Mouse (Mus musculus): ENCODE data around the gene Mttp. TPM values are rescaled to one million over a fixed set of nuclear protein-coding genes. Genes with fewer than 3 reads are reported as not detected.

The Mttp gene
- polyA plus RNA-seq, 1 experiment from 2014 or later, result 10.3 TPM

GRCm38 (mm10) chr3:138105056-138105455 is 39.7 kb downstream of the Mttp start:
- Histone ChIP-seq H3K4me2 (replicated peaks) (no peak overlapping the region), H3K36me3 (no peaks in the 10 kb centered on the region), H3K9ac (replicated peaks) (no peak overlapping the region), H3K4me3 (replicated peaks) (no peak overlapping the region), H3K27me3 (no peaks in the 10 kb centered on the region), H3K4me1 (replicated peaks) (no peaks in the 10 kb centered on the region), H3K27ac (no peak overlapping the region), H3K9me3 (no peaks in the 10 kb centered on the region)
- ATAC-seq, result no peak
- WGBS, result 69% methylated on average over 5 of the region's 5 CpGs

DNA sequence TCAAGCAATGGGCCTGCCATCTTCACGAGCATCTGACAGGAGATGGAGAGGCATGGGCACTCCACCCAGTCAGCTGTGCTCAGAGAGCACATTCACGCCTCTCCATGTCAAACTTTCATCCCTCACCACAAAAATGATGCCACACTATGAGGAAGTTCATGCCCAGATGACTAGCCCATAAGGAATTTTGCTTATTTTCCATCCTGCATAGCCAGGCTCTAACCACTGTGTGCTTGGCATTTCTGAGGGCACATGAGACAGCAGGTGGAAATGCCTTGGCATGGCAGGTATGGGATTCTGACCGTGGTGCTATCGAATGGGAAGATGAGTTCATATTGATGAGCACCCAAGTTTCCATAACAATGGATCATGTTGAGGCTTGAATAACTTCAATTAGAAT is 41.1 kb downstream of the Mttp start:
- no peak for ATAC-seq
- H3K27ac ChIP-seq, result no peak overlapping the region
- H3K9me3 ChIP-seq, result no peaks in the 10 kb centered on the region
- H3K9ac ChIP-seq (replicated peaks), result no peak overlapping the region
- 93% methylated on average over 4 of the region's 4 CpGs for WGBS
- H3K27me3 ChIP-seq, result no peaks in the 10 kb centered on the region
- H3K36me3 ChIP-seq, result no peaks in the 10 kb centered on the region
- no peak overlapping the region for H3K4me2 ChIP-seq (replicated peaks)
- no peaks in the 10 kb centered on the region for H3K4me1 ChIP-seq (replicated peaks)
- no peak overlapping the region for H3K4me3 ChIP-seq (replicated peaks)

DNA sequence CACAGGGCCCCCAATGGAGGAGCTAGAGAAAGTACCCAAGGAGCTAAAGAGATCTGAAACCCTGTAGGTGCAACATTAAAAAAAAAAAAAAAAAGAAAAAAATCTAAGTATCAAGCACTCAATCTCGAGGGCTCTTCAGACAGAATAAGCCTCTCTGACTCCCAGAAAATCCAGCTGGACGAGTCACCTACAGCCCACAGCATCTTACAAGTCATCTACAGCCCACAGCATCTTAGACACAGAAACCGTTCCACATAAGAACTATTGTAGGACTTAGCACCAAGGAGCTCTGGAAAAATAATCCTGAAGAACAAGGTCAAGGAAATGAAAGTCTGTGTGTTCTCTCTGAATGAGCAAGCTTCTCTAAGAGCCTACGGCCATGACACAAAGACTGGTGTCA is 42.8 kb downstream of the Mttp start:
- Histone ChIP-seq H3K9ac (replicated peaks) (no peak overlapping the region), H3K9me3 (no peaks in the 10 kb centered on the region), H3K27me3 (no peaks in the 10 kb centered on the region), H3K27ac (no peak overlapping the region), H3K4me1 (replicated peaks) (peaks cover 8% of the 10 kb centered on the region), H3K4me2 (replicated peaks) (no peak overlapping the region), H3K4me3 (replicated peaks) (no peak overlapping the region), H3K36me3 (no peaks in the 10 kb centered on the region)
- no peak for ATAC-seq
- 83% methylated on average over 4 of the region's 4 CpGs for WGBS

DNA sequence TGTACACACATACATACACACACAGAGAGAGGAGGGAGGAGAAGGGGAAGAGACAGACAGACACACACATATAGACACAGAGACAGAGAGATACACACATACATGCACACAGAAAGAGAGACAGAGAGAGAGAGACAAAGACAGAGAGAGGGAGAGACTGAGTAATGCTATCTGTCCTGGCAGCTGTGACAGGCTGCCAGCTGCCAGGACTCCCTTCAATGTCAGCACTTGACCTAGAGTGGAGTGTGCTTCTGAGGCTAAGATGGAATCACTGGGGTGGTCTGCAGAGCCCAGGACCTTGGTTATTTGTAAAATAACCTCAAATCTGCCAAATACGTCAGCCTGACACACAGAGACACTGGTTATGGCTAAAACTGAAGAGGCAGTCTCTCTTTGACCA is 47.0 kb downstream of the Mttp start:
- H3K9ac ChIP-seq (replicated peaks), result no peak overlapping the region
- H3K4me3 ChIP-seq (replicated peaks), result no peak overlapping the region
- no peak overlapping the region for H3K4me2 ChIP-seq (replicated peaks)
- H3K36me3 ChIP-seq, result peaks cover 6% of the 10 kb centered on the region; the same call in 1 of the 2 replicates
- no peak for ATAC-seq
- H3K4me1 ChIP-seq (replicated peaks), result peaks cover 8% of the 10 kb centered on the region
- H3K27ac ChIP-seq, result no peak overlapping the region
- no peaks in the 10 kb centered on the region for H3K27me3 ChIP-seq
- no peaks in the 10 kb centered on the region for H3K9me3 ChIP-seq
- WGBS, result 61% methylated on average over 1 of the region's 1 CpGs

- no peak overlapping the region for H3K4me3 ChIP-seq (replicated peaks)
- H3K27ac ChIP-seq, result no peak overlapping the region
- H3K9me3 ChIP-seq, result no peaks in the 10 kb centered on the region
- no peak overlapping the region for H3K4me2 ChIP-seq (replicated peaks)
- H3K4me1 ChIP-seq (replicated peaks), result peaks cover 8% of the 10 kb centered on the region
- WGBS, result 87% methylated on average over 19 of the region's 19 CpGs
- H3K27me3 ChIP-seq, result no peaks in the 10 kb centered on the region
- H3K36me3 ChIP-seq, result peaks cover 6% of the 10 kb centered on the region; the same call in 1 of the 2 replicates
- H3K9ac ChIP-seq (replicated peaks), result no peak overlapping the region
- ATAC-seq, result peak; percentile 22; the same call in 1 of the 2 replicates
These were observed 48.3 kb downstream of the Mttp start for GRCm38 (mm10) chr3:138096263-138097028.

GRCm38 (mm10) chr3:138095718-138096117 is 49.0 kb downstream of the Mttp start:
- no peaks in the 10 kb centered on the region for H3K27me3 ChIP-seq
- WGBS, result 77% methylated on average over 10 of the region's 10 CpGs
- H3K9me3 ChIP-seq, result no peaks in the 10 kb centered on the region
- H3K4me2 ChIP-seq (replicated peaks), result no peak overlapping the region
- ATAC-seq, result peak; percentile 66
- H3K27ac ChIP-seq, result no peak overlapping the region
- peaks cover 6% of the 10 kb centered on the region; the same call in 1 of the 2 replicates for H3K36me3 ChIP-seq
- no peak overlapping the region for H3K9ac ChIP-seq (replicated peaks)
- H3K4me1 ChIP-seq (replicated peaks), result peaks cover 8% of the 10 kb centered on the region
- no peak overlapping the region for H3K4me3 ChIP-seq (replicated peaks)

GRCm38 (mm10) chr3:138095301-138095700 is 49.5 kb downstream of the Mttp start:
- Histone ChIP-seq H3K27me3 (no peaks in the 10 kb centered on the region), H3K4me2 (replicated peaks) (no peak overlapping the region), H3K36me3 (peaks cover 6% of the 10 kb centered on the region; the same call in 1 of the 2 replicates), H3K9ac (replicated peaks) (no peak overlapping the region), H3K4me3 (replicated peaks) (no peak overlapping the region), H3K9me3 (no peaks in the 10 kb centered on the region), H3K27ac (no peak overlapping the region), H3K4me1 (replicated peaks) (peaks cover 8% of the 10 kb centered on the region)
- ATAC-seq, result no peak
- 85% methylated on average over 3 of the region's 3 CpGs for WGBS

DNA sequence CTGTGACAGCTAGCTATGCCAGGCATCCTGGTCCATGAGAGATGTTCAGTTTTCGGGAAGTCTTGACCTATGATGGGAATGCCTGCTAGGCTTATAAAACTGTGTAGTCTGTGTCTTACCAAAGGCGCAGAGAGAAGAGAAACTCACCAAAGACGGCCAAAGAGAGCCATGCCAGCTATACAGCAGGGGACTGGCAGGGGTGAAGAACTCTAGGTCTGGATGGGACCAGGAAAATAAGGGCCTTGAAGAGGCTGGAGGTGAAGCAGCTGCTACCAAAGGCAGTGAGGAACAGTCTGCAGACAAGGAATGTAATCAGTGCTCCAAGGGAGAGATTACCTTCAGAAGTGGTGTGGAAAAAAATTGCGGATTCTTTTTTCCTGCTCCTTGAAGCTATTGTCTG is 60.9 kb downstream of the Mttp start:
- Histone ChIP-seq H3K4me3 (replicated peaks) (no peak overlapping the region), H3K36me3 (no peaks in the 10 kb centered on the region), H3K4me1 (replicated peaks) (0 out of 2 replicates have a peak, but pooled peaks cover 2% of the 10 kb centered on the region), H3K27me3 (no peaks in the 10 kb centered on the region), H3K9me3 (no peaks in the 10 kb centered on the region), H3K27ac (no peak overlapping the region), H3K4me2 (replicated peaks) (no peak overlapping the region), H3K9ac (replicated peaks) (no peak overlapping the region)
- WGBS, result 72% methylated on average over 4 of the region's 4 CpGs
- no peak for ATAC-seq

DNA sequence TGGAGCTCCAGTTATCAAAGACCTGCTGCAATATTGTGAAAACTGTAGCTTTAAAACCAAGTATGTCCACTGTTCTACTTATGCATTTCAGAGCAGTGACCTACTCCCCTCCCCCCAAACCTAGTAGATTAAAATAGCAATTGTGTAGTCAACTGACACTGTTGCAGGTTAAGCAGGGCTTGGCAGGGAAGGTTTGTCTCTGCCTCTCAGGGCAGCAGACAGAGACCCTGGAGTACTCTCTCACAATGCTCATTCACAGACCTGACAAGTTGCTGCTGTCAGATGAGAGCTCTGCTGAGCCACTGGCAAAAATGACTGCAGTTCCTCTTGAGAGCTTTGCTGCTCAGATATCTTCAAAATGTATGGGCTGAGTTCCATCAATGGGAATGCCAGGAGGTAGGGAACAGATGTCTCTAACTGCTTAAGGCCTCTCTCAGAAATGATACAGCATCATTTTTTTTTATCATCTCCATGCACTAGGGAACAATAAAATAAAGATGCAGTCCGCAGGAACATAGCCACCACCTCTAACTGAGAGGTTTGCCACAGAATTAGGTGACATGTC is 61.6 kb downstream of the Mttp start:
- ATAC-seq, result no peak
- Histone ChIP-seq H3K36me3 (no peaks in the 10 kb centered on the region), H3K9me3 (no peaks in the 10 kb centered on the region), H3K4me2 (replicated peaks) (no peak overlapping the region), H3K27me3 (no peaks in the 10 kb centered on the region), H3K27ac (no peak overlapping the region), H3K4me1 (replicated peaks) (0 out of 2 replicates have a peak, but pooled peaks cover 2% of the 10 kb centered on the region), H3K4me3 (replicated peaks) (no peak overlapping the region), H3K9ac (replicated peaks) (no peak overlapping the region)
- 94% methylated on average over 1 of the region's 1 CpGs for WGBS

- WGBS, result 96% methylated on average over 1 of the region's 1 CpGs
These were observed 66.1 kb downstream of the Mttp start for GRCm38 (mm10) chr3:138078701-138079100.

DNA sequence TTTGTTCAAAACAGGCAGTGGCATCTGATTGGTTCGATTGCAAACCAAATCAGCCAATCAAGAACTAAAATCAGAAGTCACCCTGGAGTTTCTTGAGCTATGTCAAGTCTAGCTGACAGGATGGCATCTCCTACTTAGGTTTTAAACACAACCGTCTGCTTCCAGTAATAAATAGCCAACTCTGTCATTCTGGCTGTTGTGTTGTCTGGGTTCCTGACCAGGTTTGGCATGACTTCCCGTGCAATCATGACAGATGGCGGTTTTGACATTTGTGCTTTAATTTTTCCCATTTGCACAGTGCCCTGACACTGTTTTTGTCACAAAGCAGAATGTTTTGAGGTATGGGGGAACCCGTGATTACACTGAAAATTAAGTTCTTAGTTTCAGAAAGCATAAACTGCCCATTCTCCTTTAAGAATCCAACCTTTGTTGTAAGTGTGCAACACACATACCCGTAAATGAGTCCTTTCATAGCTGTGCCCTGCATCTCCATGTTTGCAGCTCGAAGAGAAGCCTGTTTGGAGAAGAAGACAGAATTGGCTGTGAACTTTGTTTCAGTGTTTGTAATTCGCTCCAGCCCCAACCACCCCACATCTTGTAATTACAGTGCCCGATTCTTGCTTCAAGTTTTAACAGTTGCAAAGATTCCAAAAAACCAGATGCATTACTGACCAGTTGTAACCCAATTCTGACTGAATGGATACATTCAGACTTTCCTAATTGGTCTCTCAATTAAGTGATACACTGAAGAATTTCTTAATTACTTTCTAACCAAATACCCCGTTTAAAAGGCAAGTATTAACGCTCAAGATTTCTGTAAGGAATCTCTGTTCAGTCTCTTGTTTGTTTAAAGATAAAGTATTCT is 67.1 kb downstream of the Mttp start:
- 86% methylated on average over 11 of the region's 11 CpGs for WGBS
- H3K27me3 ChIP-seq, result no peaks in the 10 kb centered on the region
- no peak overlapping the region for H3K27ac ChIP-seq
- H3K4me3 ChIP-seq (replicated peaks), result no peak overlapping the region
- H3K9ac ChIP-seq (replicated peaks), result no peak overlapping the region
- no peaks in the 10 kb centered on the region for H3K36me3 ChIP-seq
- H3K4me2 ChIP-seq (replicated peaks), result no peak overlapping the region
- 0 out of 2 replicates have a peak, but pooled peaks cover 2% of the 10 kb centered on the region for H3K4me1 ChIP-seq (replicated peaks)
- ATAC-seq, result no peak
- no peaks in the 10 kb centered on the region for H3K9me3 ChIP-seq

More at GRCm38 (mm10) chr3:138078701-138079100, 66.1 kb downstream of the Mttp start:
- 0 out of 2 replicates have a peak, but pooled peaks cover 4% of the 10 kb centered on the region for H3K4me1 ChIP-seq (replicated peaks)
- H3K27me3 ChIP-seq, result no peaks in the 10 kb centered on the region
- H3K4me3 ChIP-seq (replicated peaks), result no peak overlapping the region
- no peak overlapping the region for H3K4me2 ChIP-seq (replicated peaks)
- H3K9ac ChIP-seq (replicated peaks), result no peak overlapping the region
- H3K27ac ChIP-seq, result no peak overlapping the region
- no peaks in the 10 kb centered on the region for H3K36me3 ChIP-seq
- no peak for ATAC-seq
- H3K9me3 ChIP-seq, result no peaks in the 10 kb centered on the region

DNA sequence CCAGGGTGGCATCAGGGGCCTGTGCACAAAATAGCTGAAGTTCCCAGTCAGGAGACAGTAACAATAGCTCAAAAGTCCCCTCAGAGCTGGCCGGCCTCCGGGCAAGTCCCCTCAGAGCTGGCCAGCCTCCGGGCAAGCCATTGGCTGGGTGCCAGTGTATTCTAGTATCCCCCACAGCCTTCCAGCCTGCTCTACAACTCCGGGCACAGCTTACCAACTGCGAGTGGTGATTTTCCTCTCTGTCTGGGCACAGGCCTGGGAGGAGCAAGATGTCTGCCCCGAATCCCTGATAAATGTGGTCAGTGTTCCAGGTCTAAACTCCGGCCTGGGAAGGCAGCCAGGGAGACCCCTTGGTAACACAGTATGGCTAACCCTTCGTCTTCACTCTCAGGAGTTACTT is 69.6 kb downstream of the Mttp start:
- no peaks in the 10 kb centered on the region for H3K36me3 ChIP-seq
- ATAC-seq, result peak; percentile 73
- no peaks in the 10 kb centered on the region for H3K27me3 ChIP-seq
- peaks cover 7% of the 10 kb centered on the region; the same call in 1 of the 2 replicates for H3K4me1 ChIP-seq (replicated peaks)
- 64% methylated on average over 8 of the region's 8 CpGs for WGBS
- H3K9ac ChIP-seq (replicated peaks), result no peak overlapping the region
- no peak overlapping the region for H3K4me2 ChIP-seq (replicated peaks)
- H3K27ac ChIP-seq, result no peak overlapping the region
- H3K9me3 ChIP-seq, result no peaks in the 10 kb centered on the region
- no peak overlapping the region for H3K4me3 ChIP-seq (replicated peaks)
